Mouse (Mus musculus) retina, embryonic 14.5 days (tissue): ENCODE data around the gene Zfp872.
A peak's percentile ranks its signal among the peaks of the same experiment; 100 is the strongest.
"Not testable (repeated sequence)": the region's sequence is repeated elsewhere in the genome, so short reads cannot be mapped to it uniquely, and the experiment has no call there.

Experiments used
- DNase-seq: peaks from one replicate; pipeline ENCODE4 v3.0.0-alpha.2; 2015; ENCODE audit warnings: low spot score

The Zfp872 gene

GRCm38 (mm10) chr9:22169327-22169726 is 18.6 kb upstream of the Zfp872 start:
- DNase-seq = no peak

GRCm38 (mm10) chr9:22172318-22172717 is 15.6 kb upstream of the Zfp872 start:
- no peak for DNase-seq

- no peak for DNase-seq
Measured at GRCm38 (mm10) chr9:22196412-22196811, 8.5 kb downstream of the Zfp872 start.

GRCm38 (mm10) chr9:22213785-22214194 is 25.9 kb downstream of the Zfp872 start:
- no peak for DNase-seq

- no peak for DNase-seq
Measured at GRCm38 (mm10) chr9:22214549-22214948, 26.7 kb downstream of the Zfp872 start.

- DNase-seq = no peak
Measured at GRCm38 (mm10) chr9:22216705-22217104, 28.8 kb downstream of the Zfp872 start.

- no peak for DNase-seq
Measured at GRCm38 (mm10) chr9:22217858-22218493, 30.1 kb downstream of the Zfp872 start.

GRCm38 (mm10) chr9:22224066-22224465 is 36.2 kb downstream of the Zfp872 start:
- no peak for DNase-seq

- peak; percentile 68 for DNase-seq
Measured at GRCm38 (mm10) chr9:22224536-22225503, 36.9 kb downstream of the Zfp872 start.

GRCm38 (mm10) chr9:22225581-22226388 is 37.9 kb downstream of the Zfp872 start, which contains the start of gene Zfp809:
Gene Zfp809, plus strand, starts transcription at chr9:22225714.
- DNase-seq = peak; percentile 99

GRCm38 (mm10) chr9:22226389-22226673 is 38.4 kb downstream of the Zfp872 start:
- DNase-seq = not testable (repeated sequence)

GRCm38 (mm10) chr9:22226846-22227245 is 39.0 kb downstream of the Zfp872 start:
- DNase-seq = no peak

GRCm38 (mm10) chr9:22229386-22230026 is 41.6 kb downstream of the Zfp872 start:
- no peak for DNase-seq

GRCm38 (mm10) chr9:22230061-22230460 is 42.2 kb downstream of the Zfp872 start:
- no peak for DNase-seq

- DNase-seq = peak; percentile 14
Measured at GRCm38 (mm10) chr9:22230556-22230955, 42.7 kb downstream of the Zfp872 start.

GRCm38 (mm10) chr9:22240001-22240400 is 52.1 kb downstream of the Zfp872 start:
- DNase-seq = no peak

- DNase-seq = no peak
Measured at GRCm38 (mm10) chr9:22244242-22244641, 56.4 kb downstream of the Zfp872 start.
